ENCODE assay signal across 29 mouse cellular contexts in the genomic region with DNA sequence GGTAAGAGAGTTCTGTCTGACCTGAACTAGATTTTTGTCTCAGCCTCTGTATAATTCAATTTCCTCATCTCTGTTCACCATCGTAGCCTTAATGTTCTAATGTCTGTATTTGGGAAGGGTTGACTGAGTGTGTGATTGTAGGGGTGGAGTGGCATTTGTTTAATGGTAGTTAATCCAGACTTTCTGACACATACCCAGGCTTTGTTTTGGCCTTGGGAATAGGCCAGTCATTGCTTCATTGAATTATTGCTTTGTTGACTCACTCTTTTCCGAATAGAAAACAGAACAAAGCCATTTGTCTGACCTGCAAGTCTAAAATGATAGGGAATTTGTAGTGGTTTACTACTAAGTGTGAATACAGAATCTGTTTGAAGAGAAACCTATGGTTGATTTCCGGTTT.
DNase-seq lines count a peak whose midpoint lies in the region; ATAC-seq and TF ChIP-seq lines count a peak whose summit lies in the region.
"Had no signal": no experiment of that assay in that cellular context is flagged by ENCODE, and none has a peak within 500 bp of the region (broad histone marks: within the 10 kb centered on the region; RNA-seq: fewer than 3 reads in every experiment).

No protein-coding gene starts in this region.

- no peak for DNase-seq in heart, adult 2 months
- no peak for DNase-seq in heart, postnatal 25 days (ENCODE audit: low spot score)
- DNase-seq in MN1 (ENCODE audit: low spot score) = peak; percentile 64
- DNase-seq in Patski (ENCODE audit: low read depth, low spot score) = no peak
- peak; percentile 71 for DNase-seq in gonadal fat pad, adult 2 months (ENCODE audit: low read depth)
- no peak for DNase-seq in spleen, postnatal 36 days (ENCODE audit: low spot score in 2 of 2)
- DNase-seq in frontal cortex, postnatal 14 days (ENCODE audit: low spot score in 2 of 2) = no peak
- DNase-seq: B cell, adult 2 months; cerebellum, adult 8-10 months; cerebellum, postnatal 36 days; gastrocnemius, postnatal 36 days; heart, postnatal 36 days; kidney, adult 8-10 months; kidney, postnatal 4 days; lung, embryonic 14.5 days; right cerebral cortex, postnatal 4 days had no signal

- 67% methylated on average over 3 of the region's 3 CpGs for WGBS in heart, adult 2 months

- CTCF ChIA-PET in Patski (lab: Charles Lee) = no interaction called here

- H3K79me2 ChIP-seq in heart, adult 2 months (replicated peaks; ENCODE audit: control insufficient read depth, insufficient read depth, low read length) = peaks cover 7% of the 10 kb centered on the region

- peak; percentile 54 for ATAC-seq in Patski
- ATAC-seq: hindbrain, postnatal 0 days; intestine, embryonic 15.5 days had no signal

- TF ChIP-seq POLR2A in heart, adult 2 months (IDR thresholded peaks at IDR 0.05; ENCODE audit: insufficient read depth, low read depth, low read length) = no peak

- TF ChIP-seq CTCF in heart, adult 2 months (IDR thresholded peaks at IDR 0.05) = no peak
- TF ChIP-seq CTCF in Patski (IDR thresholded peaks at IDR 0.05) = no peak

- peaks cover 9% of the 10 kb centered on the region for H3K4me1 ChIP-seq in heart, adult 2 months (ENCODE audit: control insufficient read depth, insufficient read depth, low read length)
- H3K4me1 ChIP-seq: forebrain, embryonic 12.5 days; hindbrain, embryonic 12.5 days; intestine, embryonic 15.5 days; limb, embryonic 13.5 days; midbrain, embryonic 12.5 days had no signal

- H3K36me3 ChIP-seq in heart, adult 2 months (ENCODE audit: control insufficient read depth, insufficient read depth, low read length) = peaks cover 66% of the 10 kb centered on the region
- H3K36me3 ChIP-seq: forebrain, embryonic 12.5 days; hindbrain, embryonic 12.5 days; midbrain, embryonic 12.5 days; neural tube, embryonic 13.5 days had no signal

- no peak overlapping the region for H3K9ac ChIP-seq in heart, adult 2 months (ENCODE audit: low read depth, low read length)
- H3K9ac ChIP-seq: forebrain, embryonic 12.5 days; heart, embryonic 15.5 days; hindbrain, embryonic 12.5 days; intestine, embryonic 15.5 days; limb, embryonic 13.5 days; liver, embryonic 14.5 days; lung, embryonic 14.5 days; midbrain, embryonic 12.5 days; neural tube, embryonic 13.5 days had no signal

- intact Hi-C loops in heart, adult 2 months (cut with DNase I) = no loop called here
- intact Hi-C loops in heart, postnatal 25 days (cut with DNase I) = no loop called here

- in situ Hi-C loops in Patski (cut with MboI; ENCODE audit: low pct_unique_long_range_greater_than_20kb) = no loop called here

- no peaks in the 10 kb centered on the region for H3K27me3 ChIP-seq in heart, adult 2 months (ENCODE audit: control insufficient read depth, insufficient read depth, low read length)
- no peaks in the 10 kb centered on the region for H3K27me3 ChIP-seq in Patski
- H3K27me3 ChIP-seq: forebrain, embryonic 12.5 days; heart, embryonic 15.5 days; hindbrain, embryonic 12.5 days; intestine, embryonic 15.5 days; limb, embryonic 13.5 days; megakaryocyte, embryonic 14.5 days; midbrain, embryonic 12.5 days; neural tube, embryonic 13.5 days had no signal

- TF ChIP-seq EP300 in heart, adult 2 months (IDR thresholded peaks at IDR 0.05; ENCODE audit: insufficient read depth, low read depth, low read length) = no peak

- POLR2A ChIA-PET in Patski (lab: Charles Lee) = no interaction called here

- no peak overlapping the region for H3K4me3 ChIP-seq in heart, adult 2 months
- H3K4me3 ChIP-seq: forebrain, embryonic 12.5 days; heart, embryonic 10.5 days; heart, embryonic 15.5 days; hindbrain, embryonic 12.5 days; intestine, embryonic 15.5 days; limb, embryonic 13.5 days; megakaryocyte, embryonic 14.5 days; midbrain, embryonic 12.5 days; myocyte; neural tube, embryonic 13.5 days had no signal

- H3K27ac ChIP-seq in heart, adult 2 months = 0 out of 2 replicates have a peak overlapping the region, but pooled peaks have one; percentile 7
- H3K27ac ChIP-seq: forebrain, embryonic 12.5 days; heart, embryonic 10.5 days; heart, embryonic 15.5 days; hindbrain, embryonic 12.5 days; hindbrain, postnatal 0 days; intestine, embryonic 15.5 days; kidney, postnatal 0 days; limb, embryonic 13.5 days; liver, embryonic 14.5 days; midbrain, embryonic 12.5 days; neural tube, embryonic 13.5 days had no signal

Comparison
In these comparisons a context has a peak if more than half of its experiments do, and no peak if none do; other contexts are left out.
1. DNase-seq: peak in MN1 (single experiment) and gonadal fat pad, adult 2 months (single experiment); none in heart, adult 2 months (0 of 2), heart, postnatal 25 days (single experiment), Patski (single experiment), spleen, postnatal 36 days (0 of 2) and frontal cortex, postnatal 14 days (0 of 2).